Mouse (Mus musculus): ENCODE results near the gene Ssh1.

The Ssh1 gene

DNA sequence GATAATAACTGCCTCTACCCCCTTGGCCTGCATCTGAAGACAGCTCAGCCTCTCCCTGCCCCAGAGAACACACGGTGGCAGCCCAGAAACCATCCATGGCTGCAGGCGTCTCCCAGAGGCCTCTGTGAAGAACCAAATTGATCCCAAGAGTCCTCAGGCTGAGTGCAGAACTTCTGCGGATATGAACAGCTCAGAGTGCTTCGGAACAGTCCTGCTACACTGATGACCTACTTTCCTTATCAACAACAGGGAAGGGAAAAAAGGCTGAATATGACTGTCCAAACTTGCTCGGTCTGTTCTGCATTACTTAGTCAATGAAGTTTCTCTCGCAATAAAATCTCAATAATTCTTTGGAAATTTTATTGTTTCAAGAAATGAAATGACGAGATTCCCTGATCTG, 101.7 kb downstream of the Ssh1 start:
- DNase-seq (ENCODE audit: extremely low read depth, low read depth, low spot score), result no peak

DNA sequence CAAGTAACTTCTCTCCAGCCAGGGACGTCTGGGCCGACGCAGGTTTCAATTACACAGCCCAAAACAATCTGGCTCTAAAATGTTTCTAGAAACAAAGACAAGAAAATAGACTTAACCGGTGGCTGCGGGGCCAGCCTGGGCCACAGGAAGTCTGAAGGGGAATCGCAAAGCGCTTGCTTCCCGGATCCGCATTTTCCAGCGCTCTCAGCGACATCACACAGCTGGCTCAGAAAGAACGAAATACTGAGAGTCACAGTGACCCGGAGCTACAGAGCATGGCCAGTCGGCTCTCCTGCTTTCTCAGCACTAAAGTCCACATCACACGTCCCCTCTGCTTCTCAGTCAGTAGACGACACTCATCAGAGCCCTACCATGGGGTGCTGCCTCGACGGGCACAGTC, 102.8 kb downstream of the Ssh1 start:
- no peak for DNase-seq (ENCODE audit: extremely low read depth, low read depth, low spot score)

DNA sequence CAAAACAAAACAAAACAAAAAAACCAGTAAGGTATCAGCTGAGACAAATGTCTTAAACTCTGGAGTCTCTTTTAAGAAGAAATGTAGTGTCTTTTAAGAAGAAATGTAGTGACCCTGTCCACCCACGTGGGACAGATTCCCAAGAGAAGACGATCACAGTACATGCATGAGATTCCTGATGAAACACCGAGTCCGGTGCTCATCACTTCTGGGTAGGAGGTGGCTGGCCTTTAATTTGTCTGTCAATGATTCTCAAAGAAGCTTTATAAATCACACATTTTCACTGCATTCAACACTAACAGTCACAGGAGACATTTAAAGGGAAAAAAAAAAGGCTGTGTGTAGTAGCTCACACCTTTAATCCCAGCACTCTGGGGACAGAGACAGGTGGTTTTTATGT, 103.8 kb downstream of the Ssh1 start:
- DNase-seq (ENCODE audit: extremely low read depth, low read depth, low spot score), result no peak

DNA sequence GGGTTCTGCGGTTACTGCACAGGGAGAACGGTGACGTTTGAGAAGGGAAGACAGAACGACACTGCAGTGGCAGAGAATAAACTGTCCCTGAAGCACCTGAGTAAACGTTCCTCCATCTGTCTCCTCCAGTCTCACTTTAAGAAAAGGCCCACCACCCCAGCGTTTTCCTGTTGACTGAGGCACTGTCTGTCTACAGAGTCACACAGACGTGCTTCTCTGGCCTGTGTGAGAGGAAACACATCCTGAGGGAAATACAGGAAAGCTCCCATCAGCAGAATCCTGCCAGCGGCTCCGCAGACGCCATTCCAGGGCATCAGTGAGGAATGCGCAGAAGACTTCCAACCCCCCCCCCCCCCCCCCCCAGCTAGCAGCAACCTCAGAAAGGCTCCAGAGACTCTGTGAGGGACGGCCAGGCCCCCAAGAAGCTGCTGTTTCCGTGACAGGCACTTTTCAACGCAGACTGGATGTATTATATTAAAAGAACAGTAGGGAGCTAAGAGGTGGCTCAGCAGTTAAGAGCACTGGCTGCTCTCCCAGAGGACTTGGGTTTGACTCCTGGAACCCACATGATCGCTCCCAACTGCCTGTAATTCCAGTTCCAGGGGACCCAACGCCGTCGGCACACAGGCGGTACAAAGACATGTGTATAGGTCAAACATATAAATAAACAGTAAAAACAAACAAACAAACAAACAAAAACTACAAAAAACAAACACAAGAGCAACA, 104.3 kb downstream of the Ssh1 start:
- DNase-seq (ENCODE audit: extremely low read depth, low read depth, low spot score), result no peak

DNA sequence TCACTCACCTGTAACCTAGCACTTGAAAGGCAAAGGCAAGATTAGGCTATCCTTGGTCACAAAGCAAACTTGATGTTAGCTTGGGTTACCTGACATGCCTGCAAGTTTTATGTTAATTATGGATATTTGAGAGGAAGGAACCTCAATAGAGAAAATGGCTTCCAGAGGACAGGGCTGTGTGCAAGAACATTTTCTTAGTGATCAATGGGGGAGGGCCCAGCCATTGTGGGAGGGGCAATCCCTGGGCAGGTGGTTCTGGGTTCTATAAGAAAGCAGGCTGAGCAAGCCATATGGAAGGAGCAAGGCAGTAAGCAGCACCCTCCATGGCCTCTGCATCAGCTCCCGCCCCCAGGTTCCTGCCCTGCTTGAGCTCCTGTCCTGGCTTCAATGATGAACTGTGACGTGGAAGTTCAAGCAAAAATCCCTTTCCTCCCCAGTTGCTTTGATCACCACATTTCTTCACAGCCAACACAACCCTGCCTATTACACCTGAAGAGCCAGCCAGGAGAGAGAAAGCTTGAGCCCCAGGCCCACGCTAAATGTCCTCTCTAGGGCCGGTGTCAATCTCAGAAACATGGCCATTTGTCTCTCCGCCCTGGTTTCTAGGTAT, 105.4 kb downstream of the Ssh1 start:
- no peak for DNase-seq (ENCODE audit: extremely low read depth, low read depth, low spot score)

DNA sequence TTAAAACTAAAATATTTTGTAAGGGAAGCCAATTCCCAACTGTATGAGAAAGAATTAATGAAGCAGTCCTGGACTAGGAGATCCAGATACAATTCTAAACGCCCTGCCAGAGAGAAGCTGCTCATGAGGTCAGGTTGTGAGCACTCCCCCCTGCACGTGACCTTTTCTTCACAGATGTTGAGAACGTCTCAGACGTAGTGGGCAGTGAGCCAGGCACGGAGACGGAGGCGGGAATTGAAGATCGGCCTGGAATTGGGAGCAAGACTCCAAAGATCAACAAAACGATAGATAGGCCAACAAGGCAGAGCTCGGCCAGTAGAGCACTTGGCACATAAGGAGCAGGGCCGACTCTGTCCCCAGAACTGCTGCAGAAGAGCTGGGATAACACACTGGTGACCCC, 106.6 kb downstream of the Ssh1 start:
- DNase-seq (ENCODE audit: extremely low read depth, low read depth, low spot score), result no peak
